Mouse (Mus musculus) liver, embryonic 13.5 days (tissue): ENCODE results near the gene Olfr571. TPM values are rescaled to one million over a fixed set of nuclear protein-coding genes. Genes with fewer than 3 reads are reported as not detected.

Experiments used
- ATAC-seq: fragments of 200-750 bp; cut with Nextera tagmentation; 2 replicates; pipeline ENCODE4 v1.8.0; 2017; ENCODE audit warnings: low read depth, mild to moderate bottlenecking, moderate number of reproducible peaks, moderate library complexity
- DNase-seq: peaks from one replicate; pipeline ENCODE4 v3.0.0; 2022
- H3K27ac ChIP-seq: fragments of 300-500 bp; sonication (generic); 2 replicates; pipeline ENCODE4 v1.5.1; 2015; ENCODE audit warnings: moderate library complexity, mild to moderate bottlenecking, inconsistent platforms
- H3K27me3 ChIP-seq: fragments of 300-500 bp; sonication (generic); 2 replicates; pipeline ENCODE4 v1.6.1; 2015; ENCODE audit warnings: mild to moderate bottlenecking, inconsistent platforms
- H3K36me3 ChIP-seq: fragments of 300-500 bp; sonication (generic); 2 replicates; pipeline ENCODE4 v1.6.1; 2015; ENCODE audit warnings: mild to moderate bottlenecking, inconsistent platforms
- H3K4me1 ChIP-seq: fragments of 300-500 bp; sonication (generic); replicated peaks from 2 replicates; pipeline ENCODE4 v1.6.1; 2015; ENCODE audit warnings: inconsistent platforms
- H3K4me2 ChIP-seq: fragments of 300-500 bp; sonication (generic); 2 replicates; pipeline ENCODE4 v1.6.1; 2015; ENCODE audit warnings: inconsistent platforms, mild to moderate bottlenecking, moderate library complexity
- H3K4me3 ChIP-seq: fragments of 300-500 bp; sonication (generic); replicated peaks from 2 replicates; pipeline ENCODE4 v1.5.1; 2015; ENCODE audit warnings: mild to moderate bottlenecking, inconsistent platforms
- H3K9ac ChIP-seq: fragments of 300-500 bp; sonication (generic); 2 replicates; pipeline ENCODE4 v1.6.1; 2015; ENCODE audit warnings: mild to moderate bottlenecking, inconsistent platforms
- H3K9me3 ChIP-seq: fragments of 300-500 bp; sonication (generic); replicated peaks from 2 replicates; pipeline ENCODE4 v1.6.1; 2016; ENCODE audit warnings: inconsistent platforms
- WGBS: fragments of 180-500 bp; shearing (Covaris S2); methylation state at CpG from one replicate; pipeline ENCODE4 v1.1.7; 2015; ENCODE audit not compliant: insufficient replicate concordance; 5-methylcytosine and 5-hydroxymethylcytosine counted together
- polyA plus RNA-seq: library from polyadenylated mRNA; unstranded; fragments of >200 nt; fragmentation: Nextera tagmentation; extraction: Ambion mirVana; gene quantifications from 2 replicates; pipeline ENCODE4 v1.2.1, GENCODE M21; 2015

The Olfr571 gene
- not detected in 2 replicates for polyA plus RNA-seq

DNA sequence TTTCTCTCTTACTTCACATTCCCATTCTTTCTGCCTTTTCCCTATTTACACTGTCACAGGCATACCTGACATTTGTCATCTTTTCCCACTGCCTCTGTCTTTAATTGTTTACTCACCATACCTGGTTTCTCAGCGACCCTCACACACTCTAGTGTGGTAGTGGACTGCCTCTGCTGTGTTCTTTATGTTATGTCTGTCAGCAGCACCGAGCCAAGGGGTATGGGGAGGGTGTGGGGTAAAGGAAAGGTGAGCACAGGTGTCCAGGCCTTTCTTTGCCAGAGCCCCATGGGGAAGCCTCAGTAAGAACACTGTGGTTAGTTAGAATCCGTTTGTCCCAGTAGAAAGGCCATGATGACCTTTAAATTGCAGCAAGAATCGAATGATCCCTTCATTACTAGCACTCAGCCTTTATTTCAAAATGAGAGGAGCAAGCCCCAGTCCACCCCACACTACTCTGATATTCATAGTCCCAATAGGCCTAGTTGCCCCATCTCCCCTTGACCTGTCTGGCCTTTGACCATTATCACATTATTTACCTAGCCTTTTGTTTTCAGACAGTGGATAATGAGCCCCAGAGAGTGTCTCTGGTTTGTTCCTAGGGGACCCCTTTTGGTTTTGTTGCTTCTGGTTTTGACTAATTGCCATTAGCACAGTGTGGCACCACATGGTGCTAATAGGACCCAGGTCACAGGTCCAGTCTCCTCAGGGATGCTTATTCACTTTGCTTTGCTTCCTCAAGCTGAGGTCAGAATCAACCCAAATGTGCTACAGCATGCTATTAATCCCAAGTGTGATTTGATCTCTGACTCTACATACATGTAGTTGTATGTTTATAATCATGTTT, at the start of gene Olfr571:
TSS of gene Olfr571 (minus strand) at position 505 of the 844 bp plus-strand sequence.
- Histone ChIP-seq H3K4me3 (no peak within 1 kb of the TSS), H3K36me3 (no peaks in the 10 kb centered on the region), H3K27me3 (no peaks in the 10 kb centered on the region), H3K4me1 (no peaks in the 10 kb centered on the region), H3K9me3 (no peaks in the 10 kb centered on the region), H3K9ac (no peak within 1 kb of the TSS), H3K4me2 (no peak within 1 kb of the TSS), H3K27ac (no peak within 1 kb of the TSS)
- DNase-seq (no peak), ATAC-seq (no peak)
- WGBS = 49% methylated on average over 4 of the region's 4 CpGs

GRCm38 (mm10) chr7:102962360-102962759, 45.0 kb upstream of the Olfr571 start, which contains the start of gene Olfr576:
TSS of gene Olfr576 (plus strand) at chr7:102962660.
- WGBS = 17% methylated on average over 2 of the region's 2 CpGs
- no peak within 1 kb of the TSS for H3K4me3 ChIP-seq
- H3K4me1 ChIP-seq = peaks cover 7% of the 10 kb centered on the region; the same call in 1 of the 2 replicates

GRCm38 (mm10) chr7:102958593-102958992, 41.3 kb upstream of the Olfr571 start, which contains the start of gene Olfr575:
TSS of gene Olfr575 (minus strand) at chr7:102958775.
- ATAC-seq (peak; percentile 95), DNase-seq (peak; percentile 49)
- H3K27me3 ChIP-seq = no peaks in the 10 kb centered on the region
- 8% methylated on average over 1 of the region's 1 CpGs for WGBS
- H3K27ac ChIP-seq = peak within 1 kb of the TSS; percentile 73
- H3K4me2 ChIP-seq = no peak within 1 kb of the TSS
- H3K4me1 ChIP-seq = peaks cover 9% of the 10 kb centered on the region; the same call in 1 of the 2 replicates
- no peaks in the 10 kb centered on the region for H3K9me3 ChIP-seq
- H3K9ac ChIP-seq = no peak within 1 kb of the TSS
- no peaks in the 10 kb centered on the region for H3K36me3 ChIP-seq
- H3K4me3 ChIP-seq = no peak within 1 kb of the TSS

More at GRCm38 (mm10) chr7:102962360-102962759, 45.0 kb upstream of the Olfr571 start, which contains the start of gene Olfr576:
- Histone ChIP-seq H3K9me3 (no peaks in the 10 kb centered on the region), H3K27me3 (no peaks in the 10 kb centered on the region), H3K36me3 (no peaks in the 10 kb centered on the region), H3K9ac (no peak within 1 kb of the TSS), H3K4me2 (no peak within 1 kb of the TSS), H3K27ac (no peak within 1 kb of the TSS)
- ATAC-seq (no peak), DNase-seq (no peak)

DNA sequence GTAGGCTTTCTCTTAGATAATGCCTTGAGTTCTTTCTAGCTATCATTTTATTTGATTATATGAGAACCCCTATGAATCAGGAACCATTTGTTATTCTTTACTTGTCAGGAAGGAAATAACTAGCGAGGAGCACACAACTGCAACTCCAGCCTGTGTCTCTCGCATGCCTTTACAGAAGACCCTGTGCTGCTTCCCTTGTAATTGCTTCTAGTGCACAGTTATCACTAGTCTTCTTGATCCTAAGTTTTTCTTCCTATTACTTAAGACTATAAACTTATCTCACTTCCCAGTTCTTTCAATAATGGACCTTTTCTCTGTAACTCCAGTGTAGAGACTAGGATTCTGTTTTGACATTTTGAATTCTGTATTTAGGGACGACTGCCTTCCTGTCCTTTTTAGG, 40.8 kb upstream of the Olfr571 start:
- H3K9me3 ChIP-seq = no peaks in the 10 kb centered on the region
- H3K36me3 ChIP-seq = no peaks in the 10 kb centered on the region
- peaks cover 9% of the 10 kb centered on the region; the same call in 1 of the 2 replicates for H3K4me1 ChIP-seq
- H3K4me2 ChIP-seq = no peak overlapping the region
- no peaks in the 10 kb centered on the region for H3K27me3 ChIP-seq
- DNase-seq (no peak), ATAC-seq (peak; percentile 58; the same call in 1 of the 2 replicates)
- 44% methylated on average over 3 of the region's 3 CpGs for WGBS
- no peak overlapping the region for H3K4me3 ChIP-seq
- no peak overlapping the region for H3K9ac ChIP-seq
- peak overlapping the region; percentile 73 for H3K27ac ChIP-seq

DNA sequence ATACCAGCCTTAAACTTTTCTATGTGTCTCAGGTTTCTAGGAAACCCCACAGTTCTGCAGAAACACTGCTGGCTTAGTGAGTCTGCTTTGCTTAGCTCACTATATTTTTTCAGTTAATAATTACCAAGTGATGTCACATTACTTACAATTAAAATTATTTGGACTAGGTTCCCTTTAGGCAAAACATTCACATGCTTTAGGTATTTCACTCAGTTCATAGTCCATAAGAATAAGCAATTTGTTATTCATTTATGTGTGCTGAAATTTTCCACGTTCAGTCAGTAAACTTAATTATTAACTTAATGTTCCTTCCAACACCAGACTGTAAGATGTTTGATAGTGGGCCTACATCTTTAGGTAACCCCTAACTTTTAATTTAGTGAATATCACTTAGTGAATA, 33.4 kb upstream of the Olfr571 start:
- no peak overlapping the region for H3K4me2 ChIP-seq
- no peak overlapping the region for H3K9ac ChIP-seq
- no peak for ATAC-seq
- no peak overlapping the region for H3K27ac ChIP-seq
- no peaks in the 10 kb centered on the region for H3K27me3 ChIP-seq
- no peaks in the 10 kb centered on the region for H3K36me3 ChIP-seq
- WGBS = 25% methylated on average over 1 of the region's 1 CpGs
- no peaks in the 10 kb centered on the region for H3K9me3 ChIP-seq
- H3K4me1 ChIP-seq = no peaks in the 10 kb centered on the region
- H3K4me3 ChIP-seq = no peak overlapping the region
- DNase-seq = no peak

DNA sequence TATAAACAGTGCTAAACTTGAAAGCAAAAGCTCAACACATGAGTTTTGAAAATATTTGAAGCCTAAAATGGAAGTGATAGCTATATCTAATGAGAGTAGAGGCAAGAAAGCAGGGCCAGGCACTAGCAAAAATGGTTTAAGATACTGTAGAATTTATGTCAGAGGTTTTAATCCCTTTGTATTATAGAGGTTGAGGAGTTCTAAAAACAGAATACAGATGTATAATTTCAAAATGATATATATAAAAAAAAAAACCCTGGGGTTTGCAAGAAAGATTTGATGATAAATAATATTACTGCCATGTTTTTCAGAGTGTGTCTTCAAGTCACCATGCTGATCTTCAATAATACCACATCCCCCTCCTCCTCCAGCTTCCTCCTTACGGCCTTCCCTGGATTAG, 30.8 kb upstream of the Olfr571 start, which contains the start of gene Olfr574:
TSS of gene Olfr574 (plus strand) at position 301 of the 400 bp plus-strand sequence.
- 83% methylated on average over 1 of the region's 1 CpGs for WGBS

DNA sequence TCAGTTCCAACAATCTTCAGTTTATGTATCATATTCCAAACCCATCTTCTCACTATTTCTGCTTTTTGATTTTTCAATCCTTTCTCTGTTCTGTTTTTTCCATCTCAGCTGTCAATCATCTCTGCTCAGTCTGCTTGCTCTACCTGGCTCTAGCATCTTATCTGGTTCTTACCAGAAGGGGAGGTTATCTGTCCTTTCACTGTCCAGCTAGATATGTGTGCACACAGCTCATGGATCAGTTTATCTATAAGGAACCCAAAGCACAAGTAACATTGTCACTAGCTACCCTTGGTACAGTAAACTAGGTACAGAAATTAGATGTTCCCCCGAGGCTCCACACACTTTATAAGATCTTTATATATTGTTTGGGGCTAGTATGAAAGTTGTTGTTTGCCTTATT, 26.1 kb upstream of the Olfr571 start:
- 46% methylated on average over 1 of the region's 1 CpGs for WGBS
- no peak overlapping the region for H3K9ac ChIP-seq
- H3K4me1 ChIP-seq = peaks cover 3% of the 10 kb centered on the region; the same call in 1 of the 2 replicates
- H3K27me3 ChIP-seq = no peaks in the 10 kb centered on the region
- no peaks in the 10 kb centered on the region for H3K36me3 ChIP-seq
- DNase-seq = no peak
- no peak overlapping the region for H3K4me2 ChIP-seq
- no peak overlapping the region for H3K4me3 ChIP-seq
- no peaks in the 10 kb centered on the region for H3K9me3 ChIP-seq
- no peak overlapping the region for H3K27ac ChIP-seq
- ATAC-seq = peak; percentile 90

More for the DNA sequence above, 30.8 kb upstream of the Olfr571 start, which contains the start of gene Olfr574:
- Histone ChIP-seq H3K36me3 (no peaks in the 10 kb centered on the region), H3K4me2 (no peak within 1 kb of the TSS), H3K4me1 (peaks cover 3% of the 10 kb centered on the region; the same call in 1 of the 2 replicates), H3K4me3 (no peak within 1 kb of the TSS), H3K9ac (no peak within 1 kb of the TSS), H3K27ac (no peak within 1 kb of the TSS), H3K9me3 (no peaks in the 10 kb centered on the region), H3K27me3 (no peaks in the 10 kb centered on the region)
- ATAC-seq (no peak), DNase-seq (no peak)

DNA sequence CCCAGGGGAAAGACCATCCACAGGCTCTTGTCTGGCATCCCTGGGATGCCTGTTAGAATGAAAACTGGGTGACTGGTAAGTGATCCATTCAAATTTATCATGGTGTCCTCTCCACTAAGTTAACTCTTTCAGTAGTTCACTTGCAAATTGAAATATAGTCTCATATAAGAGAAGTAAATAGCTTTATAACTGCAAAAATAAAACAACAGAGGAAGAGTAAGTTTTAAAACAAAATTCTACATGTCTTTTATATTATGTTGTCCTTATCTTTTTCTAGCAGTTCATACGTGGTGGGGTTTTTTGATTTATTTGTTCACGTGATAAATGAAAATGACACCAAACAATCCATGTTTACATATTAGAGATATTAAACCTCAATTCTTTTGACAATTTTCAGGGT, 25.1 kb upstream of the Olfr571 start, which contains the start of gene Olfr573-ps1:
TSS of gene Olfr573-ps1 (minus strand) at position 101 of the 400 bp plus-strand sequence.
- WGBS = 69% methylated on average over 2 of the region's 2 CpGs
- Histone ChIP-seq H3K9me3 (no peaks in the 10 kb centered on the region), H3K36me3 (no peaks in the 10 kb centered on the region), H3K4me2 (no peak within 1 kb of the TSS), H3K4me3 (no peak within 1 kb of the TSS), H3K4me1 (peaks cover 3% of the 10 kb centered on the region; the same call in 1 of the 2 replicates), H3K9ac (no peak within 1 kb of the TSS), H3K27me3 (no peaks in the 10 kb centered on the region), H3K27ac (no peak within 1 kb of the TSS)
- no peak for ATAC-seq
- DNase-seq = no peak

GRCm38 (mm10) chr7:102927105-102927504, 9.8 kb upstream of the Olfr571 start:
- Histone ChIP-seq H3K9ac (no peak overlapping the region), H3K27me3 (no peaks in the 10 kb centered on the region), H3K4me3 (no peak overlapping the region), H3K4me1 (no peaks in the 10 kb centered on the region), H3K27ac (no peak overlapping the region), H3K9me3 (no peaks in the 10 kb centered on the region), H3K36me3 (no peaks in the 10 kb centered on the region), H3K4me2 (no peak overlapping the region)
- no peak for ATAC-seq
- 38% methylated on average over 3 of the region's 3 CpGs for WGBS
- DNase-seq = no peak

DNA sequence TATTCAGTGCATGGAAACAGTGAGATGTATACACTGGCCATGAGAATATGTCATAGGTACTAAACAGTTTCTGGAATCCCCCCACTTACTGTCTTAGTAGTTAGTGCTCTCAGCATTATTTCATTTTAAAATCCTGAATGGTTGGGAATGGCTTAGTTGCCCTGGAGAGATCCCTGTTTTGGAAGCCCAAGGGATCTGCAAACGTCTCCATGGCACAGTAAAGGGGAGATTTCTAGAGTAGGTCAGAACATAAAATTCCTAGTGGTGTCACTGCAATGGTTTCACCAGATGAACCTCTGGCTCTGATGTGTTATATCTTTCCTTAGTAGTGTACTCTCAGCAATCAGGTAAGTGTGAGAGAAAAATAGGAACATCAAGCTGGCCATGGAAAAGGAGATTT, 6.8 kb upstream of the Olfr571 start, which contains the start of gene Olfr572:
TSS of gene Olfr572 (plus strand) at position 301 of the 400 bp plus-strand sequence.
- no peak within 1 kb of the TSS for H3K9ac ChIP-seq
- H3K9me3 ChIP-seq = no peaks in the 10 kb centered on the region
- H3K27ac ChIP-seq = no peak within 1 kb of the TSS
- H3K4me1 ChIP-seq = no peaks in the 10 kb centered on the region
- no peaks in the 10 kb centered on the region for H3K27me3 ChIP-seq
- 31% methylated on average over 1 of the region's 1 CpGs for WGBS
- no peak within 1 kb of the TSS for H3K4me2 ChIP-seq
- ATAC-seq (no peak), DNase-seq (no peak)
- no peaks in the 10 kb centered on the region for H3K36me3 ChIP-seq
- H3K4me3 ChIP-seq = no peak within 1 kb of the TSS

DNA sequence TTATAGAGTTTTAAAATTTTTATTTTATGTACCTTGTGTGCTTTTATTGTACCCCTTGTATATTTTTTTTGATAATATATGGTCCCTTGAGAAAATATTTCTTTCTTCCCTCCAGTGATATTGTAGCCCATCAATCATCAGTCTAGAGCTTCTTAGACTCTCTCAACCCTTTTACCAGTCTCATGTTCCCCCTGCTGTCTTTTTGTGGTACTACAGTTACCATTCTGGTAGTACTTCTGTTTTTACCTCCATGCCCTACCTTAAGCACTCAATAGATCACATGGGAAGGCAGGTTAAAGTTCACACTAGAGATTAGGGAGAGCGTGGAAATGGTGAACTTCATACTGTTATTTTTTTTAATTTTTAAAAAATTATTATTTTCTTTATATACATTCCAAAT, 2.3 kb upstream of the Olfr571 start:
- Histone ChIP-seq H3K27ac (no peak overlapping the region), H3K9ac (no peak overlapping the region), H3K9me3 (no peaks in the 10 kb centered on the region), H3K4me3 (no peak overlapping the region), H3K27me3 (no peaks in the 10 kb centered on the region), H3K4me2 (no peak overlapping the region), H3K36me3 (no peaks in the 10 kb centered on the region), H3K4me1 (no peaks in the 10 kb centered on the region)
- peak; percentile 5 for DNase-seq
- 3% methylated on average over 1 of the region's 1 CpGs for WGBS
- ATAC-seq = no peak; the same call in 1 of the 2 replicates
